Mouse (Mus musculus) activated CD4-positive, CD25-positive, alpha-beta regulatory T cell, adult 4 months (primary cell): ENCODE data around the gene Zfp266. TPM values are rescaled to one million over a fixed set of nuclear protein-coding genes. Genes with fewer than 3 reads are reported as not detected.
"Not testable (repeated sequence)": the region's sequence is repeated elsewhere in the genome, so short reads cannot be mapped to it uniquely, and the experiment has no call there.

Experiments
- ATAC-seq: one replicate; pipeline ENCODE4 v1.8.0; 2017
- polyA plus RNA-seq, 2 experiments: library from polyadenylated mRNA; unstranded; fragments of 100-300 nt; shearing (Covaris generic); gene quantifications; one replicate each; pipeline ENCODE4 v1.2.1; 2017

Zfp266 gene
- polyA plus RNA-seq: 10 to 100 TPM; 44.4 to 47.6 TPM

DNA sequence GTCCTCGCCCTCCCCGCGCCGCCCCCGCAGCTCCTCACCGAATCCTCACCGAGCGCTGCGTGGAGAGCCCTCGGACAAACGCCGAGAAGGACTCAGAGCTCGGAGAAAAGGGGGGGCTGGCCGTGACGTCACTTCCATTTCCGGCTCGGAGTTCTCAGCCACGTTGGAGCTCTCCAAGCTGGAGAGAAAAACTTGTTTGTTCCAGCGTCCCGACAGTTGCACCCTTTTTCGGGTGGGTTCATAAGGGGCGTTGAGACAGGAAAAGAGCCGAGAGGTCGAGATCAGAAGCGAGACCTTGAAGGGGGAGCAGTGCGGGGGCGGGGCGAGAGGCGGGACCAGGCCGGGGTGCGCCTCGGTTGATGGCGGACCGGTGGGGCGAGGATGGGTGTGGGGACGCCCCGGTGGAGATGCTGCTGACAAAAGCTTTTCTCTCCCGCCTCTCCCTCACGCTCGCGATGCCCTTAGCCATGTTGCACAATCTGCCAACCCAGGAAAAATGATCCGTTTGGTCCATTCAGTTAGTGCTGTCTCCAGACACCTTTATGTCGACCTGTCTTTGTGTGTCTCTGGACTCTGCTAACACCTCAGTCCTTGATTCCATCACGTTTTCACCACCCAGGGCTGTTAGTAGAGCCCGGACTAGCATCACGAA lies at the start of gene Zfp266:
Zfp266 (minus strand) TSS at position 112 of the 652 bp plus-strand sequence.
- peak; percentile 94 for ATAC-seq

GRCm38 (mm10) chr9:20565326-20566030 lies 44.3 kb upstream of the Zfp266 start:
- ATAC-seq: not testable (repeated sequence)

DNA sequence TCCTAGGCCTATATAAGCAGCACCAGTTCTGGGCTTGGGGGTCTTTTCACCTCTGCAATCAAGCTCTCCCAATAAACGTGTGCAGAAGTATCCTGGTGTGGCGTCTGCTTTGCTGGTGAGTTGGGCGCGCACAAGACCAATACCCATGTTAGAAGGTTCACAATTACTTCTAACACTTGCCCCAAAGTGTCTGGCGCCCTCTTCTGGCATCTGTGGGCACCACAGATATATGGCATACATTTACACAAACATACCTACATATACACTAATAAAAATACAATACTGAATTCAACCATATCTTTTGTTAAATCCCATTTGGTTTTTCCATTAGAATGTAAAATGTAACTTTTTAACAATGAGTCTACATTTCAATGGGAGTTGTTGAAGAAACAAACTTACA lies 41.0 kb upstream of the Zfp266 start:
- no peak for ATAC-seq

GRCm38 (mm10) chr9:20552698-20553097 lies 31.5 kb upstream of the Zfp266 start:
- ATAC-seq: no peak

- ATAC-seq: no peak
Observed at GRCm38 (mm10) chr9:20551781-20552275, 30.6 kb upstream of the Zfp266 start.

- no peak for ATAC-seq
Observed at GRCm38 (mm10) chr9:20545151-20545550, 23.9 kb upstream of the Zfp266 start.

DNA sequence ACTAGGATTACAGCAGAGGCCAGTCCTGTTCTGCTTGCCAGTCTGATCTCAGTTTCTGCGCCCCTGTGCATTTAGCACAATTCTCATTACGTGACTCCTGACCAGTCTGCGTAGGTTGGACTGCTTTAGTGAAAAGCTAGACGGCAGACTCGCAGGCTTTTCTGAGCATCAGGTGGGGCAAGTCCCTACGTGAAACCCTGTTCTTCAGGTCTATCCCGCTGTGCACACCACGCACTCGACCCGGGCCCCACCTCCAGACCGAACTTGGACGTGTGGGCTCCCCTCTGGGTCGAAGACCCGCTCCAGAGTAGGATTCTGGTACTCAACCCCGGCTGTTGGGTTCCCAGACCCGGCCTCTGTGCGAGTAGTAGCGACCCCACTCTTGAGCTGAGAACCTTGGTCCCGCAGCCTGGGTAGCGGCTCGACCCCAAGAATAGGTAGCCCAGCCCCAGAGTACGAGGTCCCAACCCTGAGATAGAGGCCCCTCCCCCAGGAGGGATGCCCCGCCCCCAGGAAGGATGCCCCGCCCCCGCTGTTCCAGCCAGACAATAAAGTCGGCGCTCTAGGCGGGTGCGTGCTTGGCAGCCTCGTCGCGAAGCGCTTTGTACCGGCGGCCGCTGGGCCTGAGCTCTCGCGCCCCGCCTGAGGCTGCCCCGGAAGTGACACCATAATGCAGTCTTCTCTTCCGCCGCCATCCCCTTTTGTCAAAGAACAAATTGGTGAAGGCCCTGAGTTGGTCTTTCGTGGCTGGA lies 23.0 kb upstream of the Zfp266 start:
- peak; percentile 73 for ATAC-seq

GRCm38 (mm10) chr9:20543496-20543895 lies 22.3 kb upstream of the Zfp266 start:
- ATAC-seq: no peak

DNA sequence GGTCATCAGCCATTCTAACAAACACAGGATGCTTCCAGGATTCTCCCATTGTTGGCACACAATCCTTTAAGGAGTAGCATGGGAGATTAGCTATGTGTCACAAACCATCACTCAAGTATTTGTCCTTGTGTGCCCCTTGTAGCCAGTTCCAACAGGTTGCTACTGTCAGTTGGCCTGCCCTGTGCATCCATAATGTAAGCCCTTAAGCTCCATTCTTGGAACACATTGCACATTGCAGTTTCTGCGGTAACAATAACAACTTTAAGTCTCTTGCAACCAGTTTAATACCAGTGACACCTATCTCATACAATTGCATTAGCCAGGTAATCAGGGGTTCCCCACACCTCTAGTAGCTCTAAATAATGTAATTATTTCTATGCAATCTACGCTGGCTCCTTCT lies 15.4 kb upstream of the Zfp266 start:
- no peak for ATAC-seq

- no peak for ATAC-seq
Observed at GRCm38 (mm10) chr9:20534326-20534926, 13.2 kb upstream of the Zfp266 start.

DNA sequence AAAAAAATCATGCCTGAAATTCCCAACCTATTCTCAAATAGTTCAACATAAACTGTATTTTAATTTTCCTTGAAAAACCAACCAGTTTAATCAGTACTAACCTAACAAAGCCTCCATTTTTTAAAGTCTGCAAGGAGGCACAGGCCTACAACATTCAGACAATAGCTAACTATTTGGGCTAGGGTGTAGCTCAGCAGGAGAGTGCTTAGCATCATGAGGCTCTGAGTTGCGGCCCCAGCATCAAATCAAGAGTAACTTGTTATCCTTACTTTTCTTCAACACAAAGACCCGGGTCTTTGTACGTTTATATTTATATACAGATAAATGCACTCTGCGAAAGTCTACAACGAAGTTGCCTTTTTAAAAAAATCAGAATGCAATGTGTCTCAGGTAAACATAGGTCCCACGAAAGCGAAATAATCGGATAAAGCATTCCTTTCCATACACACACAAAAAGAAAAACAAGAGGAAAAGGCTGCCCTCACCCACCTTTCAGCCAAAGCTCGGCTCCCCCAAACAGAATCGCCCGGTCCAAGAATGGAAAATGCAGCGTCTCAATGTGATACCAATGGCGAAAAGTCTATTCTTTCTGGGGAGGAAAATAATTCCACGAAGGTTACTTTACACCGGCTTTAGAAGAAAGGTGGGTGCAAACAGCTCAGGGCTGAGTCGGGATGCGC lies 546 bp downstream of the Zfp266 start:
- peak; percentile 3 for ATAC-seq

GRCm38 (mm10) chr9:20519949-20520348 lies 1.3 kb downstream of the Zfp266 start:
- ATAC-seq: no peak

GRCm38 (mm10) chr9:20518708-20519107 lies 2.5 kb downstream of the Zfp266 start:
- no peak for ATAC-seq

DNA sequence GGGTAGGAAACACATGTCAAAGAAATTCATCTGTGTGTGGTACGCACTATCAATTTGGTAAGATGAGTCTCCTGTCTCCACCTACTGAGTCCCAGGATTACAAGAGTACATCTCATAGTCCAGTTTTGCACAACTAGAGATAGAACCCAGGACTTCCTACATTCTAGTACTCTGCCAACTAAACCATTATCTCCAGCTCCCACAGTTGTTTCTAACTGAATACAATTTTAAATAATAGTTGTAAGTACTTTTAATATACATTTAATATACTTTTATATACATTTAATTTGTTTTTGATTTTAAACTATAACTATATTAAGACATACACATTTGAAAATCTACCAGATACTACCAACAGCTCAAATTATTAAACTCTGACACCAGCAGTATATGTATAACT lies 3.5 kb downstream of the Zfp266 start:
- ATAC-seq: no peak

DNA sequence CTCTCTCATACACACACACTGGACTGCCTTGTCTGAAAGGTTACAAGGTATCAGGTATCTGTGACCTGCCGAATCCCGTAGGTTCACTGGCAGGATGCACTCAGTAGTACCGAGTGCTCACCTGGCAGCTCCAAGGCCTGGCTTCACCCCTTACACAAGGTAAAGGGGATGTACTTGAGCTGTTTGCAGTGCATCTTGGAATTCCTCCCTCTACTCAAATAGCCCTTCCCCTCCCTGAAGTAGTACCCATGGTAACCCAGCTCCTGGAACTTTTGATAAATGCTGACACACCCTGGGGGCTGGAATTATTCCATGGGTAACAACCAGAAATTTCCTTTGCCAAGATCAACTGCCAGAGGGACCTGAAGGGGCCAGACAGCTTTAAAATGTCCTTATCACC lies 7.2 kb downstream of the Zfp266 start:
- ATAC-seq: no peak

GRCm38 (mm10) chr9:20512714-20513113 lies 8.5 kb downstream of the Zfp266 start:
- ATAC-seq: no peak

DNA sequence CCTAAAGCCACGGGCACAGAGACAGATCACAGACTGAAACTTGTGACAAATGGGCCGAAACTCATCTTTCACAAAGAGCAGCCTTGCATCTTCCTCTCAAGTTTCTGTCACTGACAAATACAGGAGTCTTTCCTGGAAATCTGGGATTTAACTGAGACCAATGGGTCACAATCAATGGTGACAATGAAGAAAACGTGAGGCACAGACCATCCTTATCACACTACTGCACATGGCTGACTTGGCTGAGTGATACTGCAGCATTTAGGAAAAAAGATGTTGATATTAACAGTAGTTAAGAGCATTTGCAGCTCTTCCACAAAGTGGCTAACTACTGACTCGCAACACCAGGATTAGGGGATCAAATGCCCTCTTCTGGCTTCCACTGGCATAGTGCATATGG lies 9.6 kb downstream of the Zfp266 start:
- no peak for ATAC-seq

DNA sequence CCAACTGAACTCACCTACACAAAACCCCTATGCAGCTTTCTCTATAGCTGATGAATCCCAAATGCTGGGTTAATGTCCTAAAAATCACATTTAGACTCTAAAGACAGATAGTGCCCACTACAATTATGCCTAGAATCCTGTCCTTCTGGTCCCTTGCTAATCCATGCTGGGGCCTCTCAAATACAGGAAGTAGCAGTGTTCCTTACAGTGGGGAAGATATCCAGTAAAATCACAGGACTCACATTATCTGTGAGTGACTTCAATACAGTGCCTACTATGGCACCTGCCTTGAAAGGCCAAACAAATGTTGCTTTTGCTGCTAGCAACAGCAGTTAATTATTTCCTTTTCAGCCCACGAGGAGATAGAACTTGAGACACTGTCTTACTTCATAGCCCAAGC lies 10.9 kb downstream of the Zfp266 start:
- ATAC-seq: no peak

DNA sequence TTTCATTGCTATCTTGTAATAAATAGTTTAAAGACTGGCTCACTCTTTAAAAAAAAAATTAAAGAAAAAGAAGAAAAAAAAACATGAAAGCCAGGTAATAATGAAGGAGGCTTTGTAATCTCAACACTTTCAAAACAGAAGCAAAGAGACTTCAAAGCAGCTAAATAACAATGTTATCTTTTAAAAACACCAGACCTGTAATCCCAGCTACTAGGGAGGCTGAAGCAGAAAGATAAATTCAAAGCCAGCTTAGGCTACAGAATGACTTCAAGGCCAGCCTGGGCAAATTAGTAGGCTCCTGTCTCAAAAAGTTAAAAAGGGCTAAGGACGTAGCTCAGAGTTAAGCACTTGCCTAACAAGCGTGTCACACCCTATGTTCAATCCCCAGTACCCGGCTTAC lies 11.5 kb downstream of the Zfp266 start:
- ATAC-seq: no peak

- ATAC-seq: no peak
Observed at GRCm38 (mm10) chr9:20504801-20505200, 16.4 kb downstream of the Zfp266 start.

GRCm38 (mm10) chr9:20493281-20493680 lies 27.9 kb downstream of the Zfp266 start:
- peak; percentile 11 for ATAC-seq

- peak; percentile 94 for ATAC-seq
Observed at GRCm38 (mm10) chr9:20492527-20493233, 28.5 kb downstream of the Zfp266 start, which contains the start of gene Zfp426. Gene Zfp426 (minus strand): TSS chr9:20492746.
